Mouse (Mus musculus): Measurements from ENCODE around the gene Efcab5. TPM values are rescaled to one million over a fixed set of nuclear protein-coding genes. Genes with fewer than 3 reads are reported as not detected.

Gene Efcab5
- not detected in 2 replicates for polyA plus RNA-seq (2012; ENCODE audit: insufficient read depth, insufficient read length, missing spikeins)

DNA sequence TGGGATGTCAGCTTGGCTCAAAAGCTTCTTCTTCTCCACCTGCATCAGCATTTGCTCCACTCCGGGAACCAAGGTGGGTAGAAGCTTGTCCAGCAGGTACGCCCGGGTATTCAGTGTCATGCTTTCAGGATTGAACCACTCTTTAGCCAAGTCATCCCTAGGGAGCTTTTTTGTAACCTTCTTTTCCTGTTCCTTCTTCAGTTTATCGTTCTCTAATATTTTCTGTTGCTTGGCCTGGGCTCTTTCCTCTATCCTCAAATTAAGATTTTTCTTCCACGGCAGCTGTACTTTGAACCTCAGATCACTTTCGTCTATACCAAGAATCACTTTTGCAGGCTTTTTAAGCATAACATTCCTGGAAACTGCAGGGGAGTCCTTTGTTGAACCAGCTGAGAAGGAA is at the start of gene Efcab5:
TSS of gene Efcab5 (minus strand) at position 101 of the 400 bp plus-strand sequence.
- H3K4me3 ChIP-seq (ENCODE audit: insufficient read depth, low read depth, low read length) = no peak within 1 kb of the TSS
- peaks cover 2% of the 10 kb centered on the region; the same call in 1 of the 2 replicates for H3K4me1 ChIP-seq (ENCODE audit: control insufficient read depth, insufficient read depth, insufficient read length, low read length)
- H3K27ac ChIP-seq (replicated peaks; ENCODE audit: low read depth, low read length) = no peak within 1 kb of the TSS

DNA sequence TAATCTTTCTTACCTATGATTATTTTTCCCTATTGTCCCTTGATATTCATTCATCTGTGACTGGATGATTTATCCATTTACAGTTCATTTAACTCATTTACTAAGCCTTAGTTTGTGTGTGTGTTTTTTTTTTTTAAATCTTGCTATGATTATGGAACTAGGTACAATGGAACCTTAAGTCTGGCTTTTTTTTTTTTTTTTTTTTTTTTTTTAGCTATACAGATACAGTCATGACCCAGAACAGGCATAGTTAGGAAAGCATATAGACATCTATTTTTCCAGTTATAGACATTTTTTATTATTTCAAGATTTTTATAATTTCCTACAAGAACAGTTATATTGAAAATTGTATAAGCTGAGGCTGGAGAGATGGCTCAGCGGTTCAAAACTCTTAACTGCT is 46.5 kb upstream of the Efcab5 start:
- no peak overlapping the region for H3K4me3 ChIP-seq (ENCODE audit: insufficient read depth, low read depth, low read length)
- H3K27ac ChIP-seq (replicated peaks; ENCODE audit: low read depth, low read length) = no peak overlapping the region
- no peaks in the 10 kb centered on the region; the same call in 1 of the 2 replicates for H3K4me1 ChIP-seq (ENCODE audit: control insufficient read depth, insufficient read depth, insufficient read length, low read length)

DNA sequence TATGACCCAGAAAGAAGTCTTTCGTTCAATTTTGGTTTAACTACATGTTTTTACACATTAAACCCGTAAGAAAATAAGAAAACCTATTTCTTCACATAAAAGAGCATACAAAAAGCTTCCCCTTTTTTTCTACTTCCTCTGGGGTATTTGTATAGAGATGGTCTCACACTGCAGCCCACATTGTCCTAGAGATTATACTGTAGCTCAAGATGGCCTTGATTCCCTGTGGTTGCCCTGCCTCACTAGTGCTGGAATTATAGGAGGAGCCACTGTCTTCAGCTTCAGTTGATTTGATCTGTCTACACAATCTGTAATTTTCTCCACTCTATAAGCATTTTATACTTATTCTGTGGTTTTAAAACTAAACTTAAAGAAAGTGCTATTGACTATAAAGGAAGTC is 42.7 kb upstream of the Efcab5 start:
- Histone ChIP-seq H3K27ac (replicated peaks; ENCODE audit: low read depth, low read length) (no peak overlapping the region), H3K4me1 (ENCODE audit: control insufficient read depth, insufficient read depth, insufficient read length, low read length) (no peaks in the 10 kb centered on the region), H3K4me3 (ENCODE audit: insufficient read depth, low read depth, low read length) (no peak overlapping the region)

DNA sequence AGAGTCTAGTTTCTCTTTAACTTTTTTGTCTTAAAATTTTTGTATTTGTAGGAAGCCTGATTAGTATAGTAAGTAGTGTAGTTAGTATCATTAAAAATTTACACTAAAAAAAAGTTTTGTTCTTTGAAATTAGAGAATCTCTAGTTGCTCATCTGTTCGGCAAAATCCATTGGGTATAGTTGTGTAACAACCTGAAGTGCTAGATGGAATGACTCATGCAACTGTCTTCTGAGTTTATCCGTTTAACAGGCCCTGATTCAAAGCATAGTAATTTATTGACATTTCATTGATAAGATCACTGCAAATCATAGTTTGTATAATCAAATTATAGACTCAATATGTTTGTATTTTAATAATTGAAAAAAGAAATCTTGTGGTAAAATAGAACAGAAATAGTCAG is 42.0 kb upstream of the Efcab5 start:
- H3K4me1 ChIP-seq (ENCODE audit: control insufficient read depth, insufficient read depth, insufficient read length, low read length) = no peaks in the 10 kb centered on the region
- no peak overlapping the region for H3K27ac ChIP-seq (replicated peaks; ENCODE audit: low read depth, low read length)
- no peak overlapping the region for H3K4me3 ChIP-seq (ENCODE audit: insufficient read depth, low read depth, low read length)

DNA sequence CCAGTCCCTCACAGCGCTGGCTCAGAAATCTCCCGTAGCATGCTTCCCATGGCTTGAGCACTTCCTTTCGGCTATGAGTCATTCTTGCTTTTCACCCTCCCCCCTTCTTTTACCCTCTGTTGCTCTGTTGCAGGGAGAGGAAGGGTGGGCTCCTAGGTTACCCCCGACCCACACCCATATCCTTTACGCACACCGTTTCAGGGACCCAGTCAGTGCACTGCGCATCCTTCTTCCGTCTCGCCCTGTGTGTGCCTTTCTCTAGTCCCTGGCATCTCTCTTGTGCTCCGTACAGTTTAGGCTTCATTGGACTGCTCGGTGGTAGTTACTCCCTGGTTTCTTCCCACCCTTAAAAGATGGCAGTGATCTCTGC is 28.0 kb upstream of the Efcab5 start:
- H3K4me3 ChIP-seq (ENCODE audit: insufficient read depth, low read depth, low read length) = peak overlapping the region; percentile 90
- H3K4me1 ChIP-seq (ENCODE audit: control insufficient read depth, insufficient read depth, insufficient read length, low read length) = no peaks in the 10 kb centered on the region
- H3K27ac ChIP-seq (replicated peaks; ENCODE audit: low read depth, low read length) = peak overlapping the region; percentile 48; the same call in 1 of the 2 replicates

DNA sequence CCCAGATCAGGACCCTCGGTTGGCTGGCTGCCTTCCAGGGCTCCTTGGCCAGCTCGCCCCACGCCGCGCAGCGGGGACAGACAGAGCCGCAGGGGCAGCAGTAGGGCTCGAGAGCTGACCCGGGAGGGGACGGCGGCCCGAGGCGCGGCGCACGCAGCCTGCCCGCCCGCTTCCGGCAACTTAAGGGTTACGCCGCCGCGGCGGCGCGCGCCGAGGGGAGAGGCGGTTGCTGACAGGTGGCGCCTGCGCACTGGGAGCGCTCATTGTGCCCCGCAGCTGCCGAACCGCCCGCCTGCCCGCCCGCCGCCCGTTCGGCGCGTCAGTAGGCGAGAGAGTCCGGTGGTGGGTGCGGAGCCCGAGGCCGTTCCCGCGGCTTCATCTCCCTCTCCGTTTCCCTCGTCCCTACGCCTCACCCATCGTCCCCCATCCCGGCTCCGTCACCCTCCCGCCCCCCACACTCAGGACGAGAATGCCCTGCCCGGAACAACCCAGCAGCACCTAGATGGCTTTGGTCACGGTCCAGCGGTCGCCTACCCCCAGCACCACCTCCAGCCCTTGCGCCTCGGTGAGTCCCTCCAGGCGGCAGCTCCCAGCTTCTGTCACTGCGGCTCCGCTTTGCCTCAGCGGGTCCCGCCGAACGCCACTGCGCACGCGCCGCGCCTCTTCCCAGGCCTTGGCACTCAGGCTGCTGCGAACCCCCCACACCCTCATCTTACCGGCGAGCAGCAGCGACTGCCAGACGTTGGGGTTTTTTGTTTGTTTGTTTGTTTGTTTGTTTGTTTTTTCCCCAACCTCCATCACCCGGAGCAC is 27.4 kb upstream of the Efcab5 start, which contains the start of gene Ssh2:
TSS of gene Ssh2 (plus strand) at position 337 of the 810 bp plus-strand sequence.
- H3K4me3 ChIP-seq (ENCODE audit: insufficient read depth, low read depth, low read length) = peak within 1 kb of the TSS; percentile 90
- H3K27ac ChIP-seq (replicated peaks; ENCODE audit: low read depth, low read length) = peak within 1 kb of the TSS; percentile 48
- H3K4me1 ChIP-seq (ENCODE audit: control insufficient read depth, insufficient read depth, insufficient read length, low read length) = no peaks in the 10 kb centered on the region

DNA sequence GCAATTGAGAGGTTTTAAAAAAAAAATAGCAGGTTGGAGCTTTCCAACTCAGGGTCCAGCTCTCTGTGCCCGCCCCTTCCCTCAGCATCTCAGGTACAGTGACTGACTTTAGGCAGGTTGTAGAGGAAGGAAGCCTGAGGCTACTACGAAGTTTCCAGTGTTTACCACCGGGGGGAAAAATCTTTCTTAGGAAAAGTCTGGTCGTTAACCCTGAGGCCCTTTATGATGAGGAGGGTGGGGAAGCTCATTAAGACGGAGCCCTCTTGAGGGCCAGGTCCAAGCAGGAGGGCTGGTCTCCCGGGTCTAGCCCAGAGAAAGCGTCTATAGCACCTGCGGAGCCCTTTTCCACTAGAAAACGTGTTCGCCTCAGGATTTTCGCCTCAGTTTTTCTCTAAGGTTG is 26.7 kb upstream of the Efcab5 start:
- H3K27ac ChIP-seq (replicated peaks; ENCODE audit: low read depth, low read length) = no peak overlapping the region
- no peaks in the 10 kb centered on the region for H3K4me1 ChIP-seq (ENCODE audit: control insufficient read depth, insufficient read depth, insufficient read length, low read length)
- H3K4me3 ChIP-seq (ENCODE audit: insufficient read depth, low read depth, low read length) = peak overlapping the region; percentile 90

DNA sequence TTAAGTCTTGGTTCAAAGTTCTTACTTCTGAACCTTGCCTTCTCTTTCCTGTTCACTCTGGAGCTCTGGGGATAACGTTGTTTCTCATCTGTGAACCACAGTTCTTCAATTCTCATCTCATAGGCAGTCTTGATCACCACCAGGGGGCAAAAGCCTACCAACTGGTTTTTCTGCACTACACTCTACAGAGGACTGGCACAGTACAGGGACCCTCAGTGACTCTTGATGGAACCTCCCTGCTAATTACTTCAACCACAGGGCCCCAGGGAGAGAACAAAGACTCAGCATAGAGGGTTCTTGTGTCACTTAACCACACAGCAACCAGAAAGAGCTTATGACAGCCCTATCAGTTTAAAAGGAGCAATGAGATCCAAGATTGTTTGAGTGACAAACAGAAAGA is 26.0 kb upstream of the Efcab5 start:
- Histone ChIP-seq H3K4me3 (ENCODE audit: insufficient read depth, low read depth, low read length) (no peak overlapping the region), H3K4me1 (ENCODE audit: control insufficient read depth, insufficient read depth, insufficient read length, low read length) (no peaks in the 10 kb centered on the region), H3K27ac (replicated peaks; ENCODE audit: low read depth, low read length) (no peak overlapping the region)

DNA sequence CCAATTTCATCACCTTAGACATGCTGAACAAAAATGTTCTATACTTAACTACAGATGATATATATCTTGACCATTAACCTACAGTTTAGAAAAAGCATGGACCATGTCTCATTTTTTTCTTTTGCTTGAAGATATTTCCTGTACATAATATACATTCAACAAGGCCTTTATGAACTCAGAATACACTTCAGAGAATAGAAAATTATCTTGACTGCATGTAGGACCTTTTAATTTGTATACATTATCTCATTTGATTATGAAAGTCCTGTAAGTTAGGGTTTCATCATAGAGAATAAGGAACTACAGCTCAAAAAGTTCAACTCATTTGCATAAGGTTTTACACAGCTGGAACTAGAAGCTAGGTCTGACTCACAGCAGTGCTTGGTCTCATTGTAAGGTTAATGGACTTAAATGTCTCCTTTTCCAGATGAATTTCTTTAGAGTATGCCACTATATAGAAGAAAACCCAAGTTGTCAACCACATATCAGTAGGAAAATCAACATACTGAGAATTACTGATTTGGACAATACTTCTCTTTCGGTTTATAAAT is 25.4 kb upstream of the Efcab5 start:
- no peak overlapping the region for H3K27ac ChIP-seq (replicated peaks; ENCODE audit: low read depth, low read length)
- no peaks in the 10 kb centered on the region for H3K4me1 ChIP-seq (ENCODE audit: control insufficient read depth, insufficient read depth, insufficient read length, low read length)
- H3K4me3 ChIP-seq (ENCODE audit: insufficient read depth, low read depth, low read length) = no peak overlapping the region

DNA sequence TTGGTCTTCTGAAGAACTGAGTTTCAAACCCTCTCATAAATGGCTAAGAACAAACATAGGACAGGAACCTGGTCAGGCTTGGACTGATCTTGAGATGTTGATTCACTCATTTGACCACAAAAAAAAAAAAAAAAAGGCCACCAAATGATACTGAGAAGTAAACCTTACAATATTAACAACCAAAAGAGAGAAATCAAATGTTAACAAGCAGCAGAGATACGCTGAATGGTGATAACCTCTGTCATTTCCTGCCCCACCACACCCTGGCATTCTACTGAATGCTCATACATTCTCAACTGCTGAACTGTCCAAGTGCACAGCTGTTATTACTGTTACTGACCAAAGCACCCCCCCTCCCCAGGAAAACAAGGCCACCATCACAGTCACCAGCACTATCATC is 11.9 kb upstream of the Efcab5 start:
- no peak overlapping the region for H3K4me3 ChIP-seq (ENCODE audit: insufficient read depth, low read depth, low read length)
- H3K4me1 ChIP-seq (ENCODE audit: control insufficient read depth, insufficient read depth, insufficient read length, low read length) = peaks cover 4% of the 10 kb centered on the region; the same call in 1 of the 2 replicates
- no peak overlapping the region for H3K27ac ChIP-seq (replicated peaks; ENCODE audit: low read depth, low read length)

DNA sequence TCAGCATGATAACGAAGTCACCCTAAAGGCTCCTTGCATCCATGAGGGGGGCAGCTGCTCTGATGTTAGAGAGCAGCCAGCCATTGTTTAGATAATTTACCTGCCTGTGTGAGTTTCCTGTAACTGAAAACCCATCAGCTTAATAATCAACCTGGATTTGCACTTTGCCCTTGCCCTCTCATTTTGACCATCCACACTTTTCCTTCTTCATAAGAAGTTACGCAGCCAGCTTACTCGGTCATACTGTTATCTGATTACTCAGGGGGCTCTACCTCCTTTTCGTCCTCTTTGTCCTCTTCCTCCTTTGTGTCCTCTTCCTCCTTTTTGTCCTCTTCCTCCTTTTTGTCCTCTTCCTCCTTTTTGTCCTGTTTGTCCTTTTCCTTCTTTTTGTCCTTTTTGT is 10.9 kb upstream of the Efcab5 start:
- no peak overlapping the region for H3K4me3 ChIP-seq (ENCODE audit: insufficient read depth, low read depth, low read length)
- H3K27ac ChIP-seq (replicated peaks; ENCODE audit: low read depth, low read length) = no peak overlapping the region
- peaks cover 4% of the 10 kb centered on the region; the same call in 1 of the 2 replicates for H3K4me1 ChIP-seq (ENCODE audit: control insufficient read depth, insufficient read depth, insufficient read length, low read length)

DNA sequence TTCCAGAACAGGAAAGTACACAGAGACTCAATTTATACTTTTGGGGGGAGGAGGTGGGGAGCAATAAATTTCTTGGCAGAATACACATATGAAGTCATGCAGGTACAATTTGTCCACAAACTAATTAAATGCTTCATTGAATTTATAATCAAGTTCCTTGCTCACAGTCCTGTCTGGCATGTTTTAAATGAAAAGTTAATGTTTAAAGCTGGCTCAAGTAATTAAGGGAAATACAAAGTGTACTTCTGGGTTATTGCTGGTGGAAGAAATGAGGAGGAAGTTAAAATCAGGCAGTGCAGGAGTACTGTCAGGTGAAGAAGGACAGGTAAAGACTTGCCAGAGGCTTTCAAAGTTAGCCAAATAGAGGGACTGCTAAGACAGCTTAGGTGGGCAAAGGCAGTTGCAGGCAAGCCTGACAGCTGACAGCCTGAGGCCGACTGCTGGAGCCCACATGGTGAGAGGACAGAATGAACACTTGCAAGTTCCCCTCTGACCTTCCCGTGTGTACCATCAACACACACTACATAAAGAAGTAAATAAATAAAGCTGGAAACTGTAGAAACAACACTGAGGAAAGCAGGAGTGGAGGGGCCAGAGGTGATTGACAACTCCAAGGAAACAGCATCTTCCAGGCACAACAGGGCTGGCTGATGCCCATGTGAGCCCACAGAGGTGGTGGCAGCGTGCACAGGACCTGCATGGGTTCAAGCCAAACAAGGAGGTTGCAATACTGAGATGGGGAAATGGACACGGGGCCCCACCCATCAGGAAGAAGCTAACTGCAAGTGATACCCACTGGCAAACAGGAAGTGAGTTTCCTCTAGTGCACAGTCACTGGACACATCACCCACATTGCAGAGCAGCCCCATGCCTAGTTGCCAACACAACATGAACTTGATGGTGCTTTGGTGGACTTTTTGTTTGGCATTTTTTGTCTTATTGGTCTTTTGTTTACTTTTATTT is 7.7 kb upstream of the Efcab5 start:
- H3K4me1 ChIP-seq (ENCODE audit: control insufficient read depth, insufficient read depth, insufficient read length, low read length) = peaks cover 6% of the 10 kb centered on the region; the same call in 1 of the 2 replicates
- H3K27ac ChIP-seq (replicated peaks; ENCODE audit: low read depth, low read length) = no peak overlapping the region
- H3K4me3 ChIP-seq (ENCODE audit: insufficient read depth, low read depth, low read length) = no peak overlapping the region

DNA sequence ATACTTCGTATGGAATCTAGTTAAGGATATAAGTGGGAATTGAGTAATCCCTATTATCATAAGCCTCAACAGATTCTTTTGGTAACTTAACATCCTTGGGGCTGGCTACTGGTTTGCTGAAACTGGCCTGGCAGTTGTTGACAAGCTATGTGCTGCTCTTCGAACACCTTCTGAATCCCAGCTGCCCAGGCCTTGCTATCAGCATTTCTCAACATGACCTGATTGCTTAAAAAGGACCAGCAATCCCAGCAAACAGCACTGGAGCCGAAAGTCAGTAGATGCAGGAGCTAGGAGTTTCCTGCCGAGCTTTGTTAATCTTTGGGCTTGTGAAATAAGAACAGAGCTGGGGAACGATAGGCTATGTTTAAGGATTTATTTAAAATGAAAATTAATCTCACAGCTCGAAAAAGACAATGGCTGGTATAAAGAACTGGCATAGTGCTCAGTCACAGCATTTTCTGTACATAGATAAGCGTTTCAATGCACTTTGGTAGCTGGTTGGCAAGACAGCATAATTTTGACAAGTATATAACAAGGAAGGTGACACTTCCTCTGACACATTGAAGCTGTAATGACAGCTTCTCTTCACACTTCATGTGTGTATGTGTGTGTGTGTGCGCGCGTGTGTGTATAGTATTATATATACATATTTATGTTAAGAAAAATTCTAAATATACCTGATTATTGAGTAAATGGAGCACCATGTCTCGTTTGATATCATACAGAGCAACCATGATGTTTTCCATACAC is 6.8 kb upstream of the Efcab5 start:
- H3K4me3 ChIP-seq (ENCODE audit: insufficient read depth, low read depth, low read length) = no peak overlapping the region
- no peak overlapping the region for H3K27ac ChIP-seq (replicated peaks; ENCODE audit: low read depth, low read length)
- peaks cover 6% of the 10 kb centered on the region; the same call in 1 of the 2 replicates for H3K4me1 ChIP-seq (ENCODE audit: control insufficient read depth, insufficient read depth, insufficient read length, low read length)

DNA sequence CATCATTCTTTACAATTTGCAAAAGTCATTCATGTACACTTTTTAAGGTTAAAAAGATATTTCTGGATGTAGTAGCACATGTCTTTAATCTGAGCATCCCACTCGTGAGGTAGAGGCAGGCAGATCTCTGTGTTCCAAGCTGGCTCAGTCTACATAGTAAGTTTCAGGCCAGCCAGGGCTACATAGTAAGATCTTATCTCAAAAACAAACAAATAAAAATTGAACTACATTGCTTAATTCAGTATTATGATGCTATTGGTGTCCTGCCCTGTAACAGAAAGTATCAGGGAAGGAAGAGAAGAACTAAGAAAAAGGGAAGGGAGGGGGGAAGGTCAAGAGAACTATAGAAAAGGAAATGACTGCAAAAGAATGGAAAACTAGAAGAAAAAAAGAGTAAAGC is 6.0 kb upstream of the Efcab5 start:
- Histone ChIP-seq H3K4me1 (ENCODE audit: control insufficient read depth, insufficient read depth, insufficient read length, low read length) (peaks cover 6% of the 10 kb centered on the region; the same call in 1 of the 2 replicates), H3K4me3 (ENCODE audit: insufficient read depth, low read depth, low read length) (no peak overlapping the region), H3K27ac (replicated peaks; ENCODE audit: low read depth, low read length) (no peak overlapping the region)

Data from brown adipose tissue, adult 24 weeks (tissue).